Mouse (Mus musculus) spleen, adult 2 months (tissue): Measurements from ENCODE around the gene Ahr.

Source experiments
- CTCF ChIP-seq: fragments of 200-500 bp; IDR thresholded peaks from 2 replicates; pipeline ENCODE4 v1.5.1; 2011; ENCODE audit warnings: mild to moderate bottlenecking, inconsistent platforms; ENCODE audit not compliant: insufficient read depth, insufficient read length, insufficient replicate concordance; ENCODE audit errors: extremely low read depth
- POLR2A ChIP-seq: fragments of 200-500 bp; IDR thresholded peaks from 2 replicates; pipeline ENCODE4 v1.6.1; 2011; ENCODE audit warnings: low read depth, low read length, inconsistent platforms

GRCm38 (mm10) chr12:35533133-35533532 is 1.7 kb downstream of the Ahr start:
- TF ChIP-seq CTCF (no peak), POLR2A (no peak)
